Mouse (Mus musculus) spleen, adult 2 months (tissue): ENCODE data around the gene Slc43a2.

Source experiments
- CTCF ChIP-seq: fragments of 200-500 bp; IDR thresholded peaks from 2 replicates; pipeline ENCODE4 v1.5.1; 2011; ENCODE audit warnings: mild to moderate bottlenecking, inconsistent platforms; ENCODE audit not compliant: insufficient read depth, insufficient read length, insufficient replicate concordance; ENCODE audit errors: extremely low read depth
- POLR2A ChIP-seq: fragments of 200-500 bp; IDR thresholded peaks from 2 replicates; pipeline ENCODE4 v1.6.1; 2011; ENCODE audit warnings: low read depth, low read length, inconsistent platforms

GRCm38 (mm10) chr11:75620136-75620780 lies 88.8 kb downstream of the Slc43a2 start:
- TF ChIP-seq CTCF = no peak
- no peak for TF ChIP-seq POLR2A
